Mouse (Mus musculus): ENCODE results near the gene Nmnat2.

- TF ChIP-seq GATA1 (IDR thresholded peaks at IDR 0.05; ENCODE audit: borderline replicate concordance, low read length) (no peak), FLI1 (IDR thresholded peaks at IDR 0.05; ENCODE audit: low read length) (no peak)
Observed at GRCm38 (mm10) chr1:153091438-153092236, 136.8 kb downstream of the Nmnat2 start.

Data from megakaryocyte, embryonic 14.5 days (primary cell).